Mouse (Mus musculus) intestine, embryonic 16.5 days (tissue): ENCODE measurements around the gene Fut1. TPM values are rescaled to one million over a fixed set of nuclear protein-coding genes. Genes with fewer than 3 reads are reported as not detected.

Experiments used
- ATAC-seq: fragments of 200-750 bp; cut with Nextera tagmentation; 2 replicates; pipeline ENCODE4 v1.8.0; 2017; ENCODE audit warnings: moderate TSS enrichment, moderate library complexity
- H3K27ac ChIP-seq: fragments of 300-500 bp; sonication (generic); 2 replicates; pipeline ENCODE4 v1.5.1; 2014; ENCODE audit warnings: mild to moderate bottlenecking, low read length
- H3K27me3 ChIP-seq: fragments of 300-500 bp; sonication (generic); replicated peaks from 2 replicates; pipeline ENCODE4 v1.6.1; 2014; ENCODE audit warnings: low read length, control low read depth, mixed read lengths; ENCODE audit not compliant: control insufficient read depth, insufficient read depth
- H3K36me3 ChIP-seq: fragments of 300-500 bp; sonication (generic); 2 replicates; pipeline ENCODE4 v1.6.1; 2014; ENCODE audit warnings: low read length, control low read depth; ENCODE audit not compliant: control insufficient read depth, insufficient read depth
- H3K4me1 ChIP-seq: fragments of 300-500 bp; sonication (generic); 2 replicates; pipeline ENCODE4 v1.6.1; 2014; ENCODE audit warnings: low read length, control low read depth, mixed read lengths; ENCODE audit not compliant: control insufficient read depth, insufficient read depth
- H3K4me2 ChIP-seq: fragments of 300-500 bp; sonication (generic); 2 replicates; pipeline ENCODE4 v1.6.1; 2014; ENCODE audit warnings: low read depth, low read length, control low read depth
- H3K4me3 ChIP-seq: fragments of 300-500 bp; sonication (generic); 2 replicates; pipeline ENCODE4 v1.5.1; 2014; ENCODE audit warnings: mild to moderate bottlenecking, low read length
- H3K9ac ChIP-seq: fragments of 300-500 bp; sonication (generic); 2 replicates; pipeline ENCODE4 v1.6.1; 2014; ENCODE audit warnings: low read depth, low read length
- H3K9me3 ChIP-seq: fragments of 300-500 bp; sonication (generic); 2 replicates; pipeline ENCODE4 v1.6.1; 2016; ENCODE audit warnings: low read length, control low read depth; ENCODE audit not compliant: control insufficient read depth
- WGBS: fragments of 180-500 bp; shearing (Covaris S2); extraction: QIAGEN DNeasy Blood & Tissue Kit; methylation state at CpG from one replicate; pipeline ENCODE4 v1.1.7; 2014; 5-methylcytosine and 5-hydroxymethylcytosine counted together
- polyA plus RNA-seq: library from polyadenylated mRNA; unstranded; fragments of >200 nt; fragmentation: Nextera tagmentation; extraction: Ambion mirVana; gene quantifications from 2 replicates; pipeline ENCODE4 v1.2.1, GENCODE M21; 2015

The Fut1 gene
- polyA plus RNA-seq, 1 experiment from 2014 or later: 0.61 TPM

DNA sequence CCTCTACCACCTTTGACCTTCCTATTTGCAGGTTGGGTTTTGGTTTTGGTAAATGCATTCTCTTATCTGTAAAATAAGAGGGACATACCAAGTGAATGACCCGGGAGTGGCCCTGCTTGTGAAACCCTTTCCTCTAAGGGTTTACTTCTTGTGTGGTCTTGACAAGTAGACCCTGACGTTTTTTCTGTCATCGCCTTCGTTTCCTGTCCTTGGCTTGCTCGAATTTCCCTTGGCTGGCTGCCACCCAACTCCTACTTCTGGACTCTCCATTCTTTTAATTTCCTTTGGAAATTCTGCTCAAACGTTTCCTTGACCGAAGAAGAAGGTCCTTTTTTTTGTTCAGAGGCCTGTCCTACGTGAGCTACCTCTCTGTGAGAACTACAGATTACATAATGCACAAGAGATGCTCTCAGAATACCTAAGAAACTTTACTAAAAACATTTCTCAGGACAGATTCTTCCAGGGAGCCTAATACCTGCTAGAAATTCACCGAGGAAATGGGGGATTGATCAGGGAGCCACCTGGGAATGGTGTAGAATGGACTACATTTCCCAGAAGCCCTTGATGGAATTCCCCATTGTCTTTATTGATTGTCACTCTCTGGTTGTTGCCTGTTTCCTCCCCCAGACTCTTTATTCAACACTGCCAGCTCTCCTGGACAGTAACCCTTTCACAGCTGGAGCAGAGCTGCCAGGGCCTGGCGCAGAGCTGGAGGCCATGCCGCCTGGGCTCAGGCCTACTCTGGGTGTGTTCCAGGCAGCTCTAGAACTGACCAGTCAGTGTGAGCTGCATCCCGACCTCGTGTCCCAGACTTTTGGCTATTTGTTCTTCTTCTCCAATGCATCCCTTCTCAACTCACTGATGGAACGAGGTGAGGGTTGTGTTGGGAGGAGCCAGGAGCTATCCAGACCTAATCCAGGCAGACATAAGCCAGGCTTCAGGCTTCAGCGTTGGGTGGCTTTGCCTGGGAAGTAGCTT is 18.9 kb downstream of the Fut1 start:
- no peak overlapping the region for H3K9ac ChIP-seq
- no peaks in the 10 kb centered on the region; the same call in 1 of the 2 replicates for H3K36me3 ChIP-seq
- H3K4me1 ChIP-seq: peaks cover 15% of the 10 kb centered on the region
- H3K4me3 ChIP-seq: no peak overlapping the region
- ATAC-seq: no peak
- no peak overlapping the region for H3K4me2 ChIP-seq
- H3K9me3 ChIP-seq: no peaks in the 10 kb centered on the region
- 72% methylated on average over 15 of the region's 15 CpGs for WGBS
- peak overlapping the region; percentile 55 for H3K27ac ChIP-seq
- H3K27me3 ChIP-seq: peaks cover 6% of the 10 kb centered on the region; the same call in 1 of the 2 replicates

DNA sequence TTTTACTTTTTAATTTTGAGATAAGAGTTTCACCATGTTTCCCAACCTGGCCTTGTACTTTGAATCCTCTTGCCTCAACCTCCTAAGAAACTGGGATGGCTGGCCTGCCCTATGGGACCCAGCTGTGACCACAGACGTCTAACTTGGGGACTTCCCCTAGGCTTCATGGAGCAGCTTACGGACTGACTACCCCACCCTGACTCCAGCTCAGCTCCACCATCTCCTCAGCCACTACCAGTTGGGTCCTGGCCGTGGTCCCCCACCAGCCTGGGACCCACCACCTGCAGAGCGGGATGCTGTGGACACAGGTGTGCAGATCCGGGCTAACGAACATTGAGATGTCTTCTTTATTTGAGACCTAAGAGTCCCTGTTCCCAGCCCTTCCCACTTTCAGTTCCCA is 20.6 kb downstream of the Fut1 start:
- no peak overlapping the region for H3K27ac ChIP-seq
- WGBS: 90% methylated on average over 6 of the region's 6 CpGs
- peaks cover 28% of the 10 kb centered on the region for H3K4me1 ChIP-seq
- no peaks in the 10 kb centered on the region for H3K9me3 ChIP-seq
- H3K27me3 ChIP-seq: no peaks in the 10 kb centered on the region
- no peak overlapping the region for H3K4me2 ChIP-seq
- H3K4me3 ChIP-seq: no peak overlapping the region
- no peak for ATAC-seq
- no peak overlapping the region for H3K9ac ChIP-seq
- no peaks in the 10 kb centered on the region; the same call in 1 of the 2 replicates for H3K36me3 ChIP-seq

GRCm38 (mm10) chr7:45638623-45639401 is 21.7 kb downstream of the Fut1 start:
- H3K4me2 ChIP-seq: peak overlapping the region; percentile 47
- peak overlapping the region; percentile 46; the same call in 1 of the 2 replicates for H3K9ac ChIP-seq
- peaks cover 28% of the 10 kb centered on the region for H3K4me1 ChIP-seq
- peak overlapping the region; percentile 13 for H3K4me3 ChIP-seq
- no peaks in the 10 kb centered on the region for H3K27me3 ChIP-seq
- H3K36me3 ChIP-seq: no peaks in the 10 kb centered on the region; the same call in 1 of the 2 replicates
- WGBS: 29% methylated on average over 29 of the region's 29 CpGs
- no peak overlapping the region for H3K27ac ChIP-seq
- no peaks in the 10 kb centered on the region for H3K9me3 ChIP-seq
- peak; percentile 81 for ATAC-seq

DNA sequence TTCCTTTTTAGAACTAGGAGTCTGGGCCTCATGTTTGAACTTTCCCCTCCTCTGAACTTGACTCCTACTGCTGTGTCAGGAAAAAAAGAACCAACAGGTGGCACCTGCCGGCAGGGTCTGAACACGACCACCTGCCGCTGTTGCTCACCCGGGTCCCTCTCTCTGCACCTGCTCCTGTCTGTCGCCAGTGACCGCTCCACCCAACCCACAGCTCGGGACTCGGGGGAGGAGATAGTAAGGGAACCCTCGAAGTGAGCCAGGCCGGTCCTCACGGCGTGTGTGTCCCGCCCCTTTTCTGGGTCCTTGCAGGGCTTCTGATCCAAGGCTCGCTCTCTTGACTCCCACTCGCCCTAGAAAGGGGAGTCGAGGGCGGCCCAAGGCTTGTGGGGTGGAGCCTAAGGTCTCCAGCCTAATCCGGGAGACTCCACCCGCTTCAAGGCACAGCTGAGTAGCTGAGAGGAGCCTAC is 22.5 kb downstream of the Fut1 start, which contains the start of gene Mamstr:
Mamstr (plus strand) TSS at position 417 of the 467 bp plus-strand sequence.
- H3K4me2 ChIP-seq: no peak within 1 kb of the TSS
- H3K27me3 ChIP-seq: no peaks in the 10 kb centered on the region
- H3K9ac ChIP-seq: no peak within 1 kb of the TSS
- H3K36me3 ChIP-seq: no peaks in the 10 kb centered on the region; the same call in 1 of the 2 replicates
- WGBS: 28% methylated on average over 19 of the region's 19 CpGs
- no peak for ATAC-seq
- H3K4me1 ChIP-seq: peaks cover 36% of the 10 kb centered on the region
- no peak within 1 kb of the TSS for H3K4me3 ChIP-seq
- no peak within 1 kb of the TSS for H3K27ac ChIP-seq
- H3K9me3 ChIP-seq: no peaks in the 10 kb centered on the region

DNA sequence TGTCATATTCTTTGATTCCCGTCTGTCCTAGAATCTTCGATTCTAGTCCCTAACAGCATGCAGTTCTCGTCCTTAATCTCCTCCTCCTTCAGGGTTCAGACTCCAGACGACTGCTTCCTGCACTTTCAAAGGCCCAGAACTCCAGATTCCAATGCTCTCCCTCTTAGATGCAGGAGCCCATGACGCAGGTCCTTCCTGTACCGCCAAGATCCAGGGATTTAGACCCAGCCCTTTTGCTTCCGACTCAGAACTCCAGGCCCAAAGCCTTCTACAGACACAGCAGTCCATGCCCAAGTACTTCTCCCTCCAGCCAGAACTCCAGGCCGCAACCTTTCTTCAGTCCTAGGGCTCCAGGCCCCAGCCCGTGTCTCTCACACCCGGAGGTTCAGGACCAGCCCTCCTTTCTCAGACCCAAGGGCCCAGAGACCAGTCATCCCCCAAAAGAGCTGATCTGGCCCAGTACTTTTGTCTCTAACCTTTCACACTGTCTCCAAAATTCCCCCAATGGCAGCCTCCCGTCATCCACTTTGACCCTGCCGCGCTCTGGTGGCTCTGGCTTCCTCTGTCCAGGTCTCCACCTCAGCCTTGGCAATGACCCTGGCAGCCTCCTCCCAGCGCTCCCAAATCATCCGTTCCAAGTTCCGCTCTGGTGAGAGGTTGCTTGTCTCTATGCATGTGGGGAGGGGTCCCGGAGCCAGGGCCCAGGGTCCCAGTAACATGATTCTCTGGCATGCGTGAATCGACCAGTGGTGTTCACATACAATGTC is 23.3 kb downstream of the Fut1 start:
- H3K9ac ChIP-seq: no peak overlapping the region
- H3K9me3 ChIP-seq: no peaks in the 10 kb centered on the region
- H3K27ac ChIP-seq: no peak overlapping the region
- 82% methylated on average over 19 of the region's 19 CpGs for WGBS
- peaks cover 36% of the 10 kb centered on the region for H3K4me1 ChIP-seq
- no peaks in the 10 kb centered on the region; the same call in 1 of the 2 replicates for H3K36me3 ChIP-seq
- H3K4me2 ChIP-seq: no peak overlapping the region
- H3K27me3 ChIP-seq: no peaks in the 10 kb centered on the region
- no peak for ATAC-seq
- no peak overlapping the region for H3K4me3 ChIP-seq

DNA sequence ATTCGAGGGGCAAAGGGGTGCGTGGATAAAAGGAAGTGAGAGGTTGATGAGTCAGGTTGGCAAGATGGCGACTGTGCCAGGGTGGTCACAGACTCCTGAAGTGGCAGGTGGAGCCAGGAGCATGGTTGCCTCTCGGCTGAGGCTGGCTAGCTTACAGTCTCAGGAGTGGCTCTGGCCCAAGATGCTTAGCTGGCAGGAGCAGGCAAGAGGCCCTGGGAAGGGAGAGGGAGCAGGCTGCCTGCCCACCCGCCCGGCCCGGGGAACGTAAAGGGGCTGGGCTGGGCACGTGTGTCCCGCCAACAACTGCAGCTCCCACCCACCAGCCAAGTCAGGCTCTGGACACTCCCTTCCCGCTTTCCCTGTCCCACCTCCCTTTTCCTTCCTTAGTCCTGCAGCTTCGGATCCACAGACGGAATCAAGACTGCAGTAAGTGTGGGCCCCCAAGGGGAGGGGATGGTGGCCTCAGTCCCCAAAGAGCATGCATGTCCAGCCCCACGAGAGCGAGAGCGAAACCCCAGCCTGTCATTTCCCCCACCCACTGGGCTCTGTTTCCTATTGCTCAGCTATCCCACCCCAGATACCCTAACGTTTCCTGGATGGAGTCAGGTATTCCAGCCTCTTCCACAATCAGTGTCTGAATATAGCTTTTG is 24.4 kb downstream of the Fut1 start:
- 45% methylated on average over 17 of the region's 17 CpGs for WGBS
- peaks cover 34% of the 10 kb centered on the region for H3K4me1 ChIP-seq
- no peaks in the 10 kb centered on the region; the same call in 1 of the 2 replicates for H3K36me3 ChIP-seq
- peak overlapping the region; percentile 36 for H3K27ac ChIP-seq
- no peaks in the 10 kb centered on the region for H3K27me3 ChIP-seq
- peak overlapping the region; percentile 71 for H3K9ac ChIP-seq
- ATAC-seq: no peak
- H3K9me3 ChIP-seq: no peaks in the 10 kb centered on the region
- H3K4me2 ChIP-seq: peak overlapping the region; percentile 69
- H3K4me3 ChIP-seq: peak overlapping the region; percentile 28

GRCm38 (mm10) chr7:45642083-45642482 is 25.0 kb downstream of the Fut1 start:
- no peak for ATAC-seq
- Histone ChIP-seq H3K9ac (peak overlapping the region; percentile 71), H3K4me2 (peak overlapping the region; percentile 69), H3K9me3 (no peaks in the 10 kb centered on the region), H3K4me3 (peak overlapping the region; percentile 28), H3K27me3 (no peaks in the 10 kb centered on the region), H3K4me1 (peaks cover 34% of the 10 kb centered on the region), H3K27ac (peak overlapping the region; percentile 36), H3K36me3 (no peaks in the 10 kb centered on the region)
- 78% methylated on average over 5 of the region's 5 CpGs for WGBS

GRCm38 (mm10) chr7:45642503-45643255 is 25.6 kb downstream of the Fut1 start:
- Histone ChIP-seq H3K9ac (peak overlapping the region; percentile 71), H3K27me3 (no peaks in the 10 kb centered on the region), H3K36me3 (no peaks in the 10 kb centered on the region), H3K4me1 (peaks cover 34% of the 10 kb centered on the region), H3K9me3 (no peaks in the 10 kb centered on the region), H3K4me2 (peak overlapping the region; percentile 69), H3K27ac (peak overlapping the region; percentile 62), H3K4me3 (peak overlapping the region; percentile 40)
- 38% methylated on average over 16 of the region's 16 CpGs for WGBS
- no peak for ATAC-seq
